Mouse (Mus musculus): ENCODE measurements around the gene Ccn1.

Ccn1 gene

DNA sequence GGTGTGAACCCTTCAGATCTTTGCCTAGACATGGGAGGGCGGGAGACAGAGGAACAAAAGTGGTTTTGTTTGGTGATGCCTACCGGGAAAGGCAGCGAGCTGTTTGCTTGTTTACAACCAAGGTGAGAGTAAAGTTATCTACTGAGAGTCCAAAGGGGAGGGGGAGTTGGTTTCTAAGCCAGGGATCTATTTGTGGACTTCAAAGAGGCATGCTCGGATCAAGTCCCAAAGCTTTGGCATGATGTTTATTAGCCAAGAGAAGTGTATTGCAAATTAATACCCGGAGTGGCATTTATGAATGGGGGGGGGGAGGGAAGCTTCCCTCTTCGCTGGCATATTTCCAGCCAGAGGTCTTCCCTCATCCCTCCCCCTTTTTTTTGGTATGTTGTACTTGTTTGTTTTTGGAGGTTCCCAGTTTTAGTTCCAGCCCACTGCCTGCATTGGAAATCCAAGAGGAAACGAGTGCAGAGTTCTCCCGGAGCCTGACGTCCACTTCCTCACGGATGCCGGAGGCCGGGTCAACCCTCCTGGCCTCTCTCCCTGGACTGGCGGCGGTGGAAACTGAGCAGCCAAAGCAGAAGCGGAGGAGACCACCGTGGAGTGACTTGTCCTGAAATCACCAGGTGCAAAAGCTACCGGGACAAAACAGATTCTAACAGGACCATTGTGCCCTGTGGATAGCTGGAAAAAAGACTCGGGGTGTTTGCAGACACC lies 674 bp upstream of the Ccn1 start:
- no peak for DNase-seq (ENCODE audit: low spot score)

DNA sequence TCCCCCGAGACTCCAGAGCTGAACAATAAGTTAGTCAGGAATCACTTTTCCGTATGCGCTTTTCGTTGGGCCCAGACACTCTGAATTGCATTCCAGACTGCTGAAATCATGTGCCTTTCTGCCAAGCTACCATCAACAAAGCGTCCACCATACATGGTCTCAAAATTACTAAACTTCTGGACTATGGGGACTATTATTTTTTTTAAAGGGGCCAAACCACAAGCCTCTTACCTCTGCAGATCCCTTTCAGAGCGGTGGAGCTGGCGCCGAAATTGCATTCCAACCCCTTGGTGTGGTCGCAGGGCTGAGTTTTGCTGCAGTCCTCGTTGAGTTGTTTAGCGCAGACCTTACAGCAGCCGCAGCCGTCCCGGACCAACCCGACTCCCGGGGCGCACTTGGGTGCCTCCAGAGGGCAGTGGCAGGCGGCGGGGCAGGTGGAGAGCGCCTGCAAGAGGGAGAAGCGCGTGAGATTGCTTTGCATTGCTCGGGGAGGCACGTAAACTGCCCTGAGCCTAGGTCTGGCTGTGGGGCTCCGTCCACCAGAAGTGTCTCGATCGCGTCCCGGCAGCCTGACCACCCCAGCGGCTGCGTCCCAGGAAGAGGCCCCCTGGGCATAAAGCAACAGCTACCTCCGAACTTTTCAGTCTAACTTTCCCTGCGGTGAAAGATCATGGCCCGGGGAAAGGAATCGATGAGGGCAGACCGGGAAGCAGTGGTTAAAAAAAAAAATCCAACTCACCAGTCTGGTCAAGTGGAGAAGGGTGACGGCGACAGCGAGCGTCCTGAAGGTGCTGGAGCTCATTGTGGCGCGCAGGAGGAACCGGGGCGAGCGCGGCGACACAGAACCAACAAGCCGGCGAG lies 560 bp downstream of the Ccn1 start:
- no peak for DNase-seq (ENCODE audit: low spot score)

DNA sequence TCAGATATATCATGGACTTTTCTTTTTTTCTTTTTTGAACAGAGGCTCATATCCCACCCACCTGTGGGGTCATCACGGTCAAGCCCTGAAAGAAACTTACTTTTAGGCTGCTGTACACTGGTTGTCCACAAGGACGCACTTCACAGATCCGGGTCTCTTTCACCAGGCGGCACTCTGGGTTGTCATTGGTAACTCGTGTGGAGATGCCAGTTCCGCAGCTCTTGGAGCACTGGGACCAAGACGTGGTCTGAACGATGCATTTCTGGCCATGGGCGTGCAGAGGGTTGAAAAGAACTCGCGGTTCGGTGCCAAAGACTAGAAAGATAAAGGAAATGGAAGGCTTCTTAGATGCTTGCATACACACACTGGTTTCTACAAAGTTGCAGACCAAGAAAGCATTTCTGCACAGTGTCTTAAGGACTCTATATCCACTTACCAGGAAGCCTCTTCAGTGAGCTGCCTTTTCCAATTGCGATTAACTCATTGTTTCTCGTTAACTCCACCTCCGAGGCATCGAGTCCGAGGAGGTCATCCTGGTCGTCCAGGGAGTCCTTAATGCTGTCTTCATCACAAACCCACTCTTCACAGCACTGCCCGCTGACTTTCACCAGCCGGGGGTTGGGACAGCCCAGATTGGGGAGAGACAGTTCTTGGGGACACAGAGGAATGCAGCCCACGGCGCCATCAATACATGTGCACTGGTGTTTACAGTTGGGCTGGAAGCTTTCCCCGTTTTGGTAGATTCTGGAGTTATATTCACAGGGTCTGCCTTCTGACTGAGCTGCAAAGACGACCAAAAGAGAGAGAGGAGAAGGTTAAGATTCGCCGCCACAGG lies 1.5 kb downstream of the Ccn1 start:
- DNase-seq (ENCODE audit: low spot score), result no peak

DNA sequence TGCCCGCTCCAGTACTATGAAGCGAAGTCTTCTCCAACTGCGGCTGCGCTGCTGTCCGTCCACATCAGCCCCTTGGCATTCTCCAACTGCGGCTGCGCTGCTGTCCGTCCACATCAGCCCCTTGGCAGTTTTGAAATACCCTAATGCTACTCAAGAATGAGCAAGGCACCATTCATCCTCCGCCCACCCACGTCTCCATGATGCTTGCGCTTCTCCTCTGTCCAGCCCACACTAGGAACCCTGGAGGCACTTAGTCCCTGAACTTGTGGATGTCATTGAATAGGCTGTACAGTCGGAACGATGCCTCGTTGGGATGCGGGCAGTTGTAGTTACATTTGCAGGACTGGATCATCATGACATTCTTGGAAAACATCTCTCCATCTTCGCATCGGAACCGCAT lies 2.4 kb downstream of the Ccn1 start:
- no peak for DNase-seq (ENCODE audit: low spot score)

DNA sequence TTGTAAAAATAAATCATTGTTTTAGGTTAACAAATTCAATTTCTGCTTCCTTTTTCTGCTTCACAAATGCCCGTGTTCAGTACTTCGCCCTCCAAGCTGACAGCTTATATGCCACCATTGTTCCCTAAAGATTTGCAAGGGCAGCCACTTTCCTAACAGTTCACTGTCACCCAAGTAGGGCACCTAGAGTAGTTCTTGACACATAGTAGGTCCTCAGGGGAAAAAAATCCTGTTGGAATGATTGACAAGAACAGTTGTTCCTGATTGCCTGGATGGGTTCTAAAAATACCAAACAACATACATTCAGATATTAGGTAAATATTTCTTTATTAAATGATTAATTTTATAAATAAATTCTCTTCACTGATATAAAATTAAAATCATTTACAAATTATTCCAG lies 3.1 kb downstream of the Ccn1 start:
- DNase-seq (ENCODE audit: low spot score), result no peak

DNA sequence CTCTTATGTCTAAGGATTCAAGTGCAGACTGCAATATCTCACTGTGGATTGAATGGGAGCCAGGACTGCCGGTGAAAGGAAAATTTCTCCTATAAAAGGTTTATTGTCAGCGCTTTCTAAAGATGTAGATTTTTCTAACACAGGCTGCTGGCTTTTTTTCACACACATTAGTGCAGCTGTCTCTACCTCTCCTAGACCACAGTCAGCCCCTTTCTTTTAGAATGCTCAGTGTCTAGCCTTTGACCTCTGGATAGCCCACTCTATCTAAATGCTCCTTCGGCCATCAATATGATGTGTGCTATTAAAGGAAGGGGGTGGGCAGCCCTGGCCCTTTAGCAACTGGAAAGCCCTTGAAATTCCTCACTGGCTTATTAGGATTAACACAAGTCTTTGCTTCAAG lies 3.8 kb downstream of the Ccn1 start:
- DNase-seq (ENCODE audit: low spot score), result no peak

DNA sequence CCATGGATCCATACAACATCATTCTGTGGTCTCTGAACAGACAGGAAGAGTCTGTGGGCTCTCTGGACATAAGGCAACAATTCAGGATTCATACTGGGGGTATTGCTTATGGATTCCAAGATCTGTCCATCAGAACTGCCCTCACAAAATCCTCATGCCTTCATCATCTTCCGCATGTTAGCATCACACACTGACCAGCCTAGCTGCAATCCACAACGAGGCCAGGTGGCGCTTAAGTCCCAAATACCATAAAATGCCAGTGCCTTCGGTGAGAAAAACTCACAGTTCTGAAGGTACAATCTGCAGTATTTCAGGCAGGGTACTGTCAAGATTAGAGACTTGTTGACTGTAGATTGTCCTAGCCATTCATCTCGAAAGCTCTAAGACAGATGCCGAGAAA lies 4.3 kb downstream of the Ccn1 start:
- DNase-seq (ENCODE audit: low spot score), result no peak

DNA sequence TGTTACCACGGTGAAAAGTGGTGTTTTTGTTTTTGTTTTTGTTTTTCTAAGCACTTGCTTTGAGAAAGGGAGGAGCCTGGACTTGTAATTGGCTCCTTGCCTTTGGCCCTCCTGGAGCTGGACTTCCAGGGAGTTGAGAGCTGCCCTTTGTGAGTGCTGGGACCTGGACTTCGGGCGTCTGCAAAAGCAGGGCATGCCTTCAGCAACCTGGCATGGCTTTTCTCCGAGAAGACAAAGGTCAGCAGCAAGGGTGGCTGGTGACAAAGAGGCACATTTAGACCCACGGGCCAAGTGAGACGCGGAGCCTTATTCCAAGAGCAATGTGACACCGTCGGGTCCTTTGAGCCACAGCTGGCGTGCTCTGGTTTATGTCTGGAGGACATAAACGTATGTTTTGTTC lies 6.9 kb downstream of the Ccn1 start:
- DNase-seq (ENCODE audit: low spot score), result no peak

DNA sequence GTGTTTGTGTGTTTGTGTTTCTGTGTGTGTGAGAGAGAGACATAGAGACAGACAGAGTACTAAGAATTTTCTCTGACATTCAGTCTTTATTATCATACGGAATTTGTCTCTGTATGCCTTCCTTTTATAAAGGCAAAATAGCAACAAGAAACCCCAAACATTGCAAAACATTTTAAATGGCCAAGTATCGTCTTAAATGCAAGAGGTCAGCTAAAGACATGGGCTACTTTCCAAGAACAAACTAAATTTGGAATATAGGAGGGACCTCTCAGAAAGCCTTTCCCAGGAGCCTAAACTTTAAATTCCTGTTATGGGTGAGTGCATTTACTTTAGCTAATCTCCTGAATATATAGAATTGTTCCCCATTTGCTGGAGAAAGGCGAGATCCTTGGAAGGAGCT lies 7.9 kb downstream of the Ccn1 start:
- no peak for DNase-seq (ENCODE audit: low spot score)

DNA sequence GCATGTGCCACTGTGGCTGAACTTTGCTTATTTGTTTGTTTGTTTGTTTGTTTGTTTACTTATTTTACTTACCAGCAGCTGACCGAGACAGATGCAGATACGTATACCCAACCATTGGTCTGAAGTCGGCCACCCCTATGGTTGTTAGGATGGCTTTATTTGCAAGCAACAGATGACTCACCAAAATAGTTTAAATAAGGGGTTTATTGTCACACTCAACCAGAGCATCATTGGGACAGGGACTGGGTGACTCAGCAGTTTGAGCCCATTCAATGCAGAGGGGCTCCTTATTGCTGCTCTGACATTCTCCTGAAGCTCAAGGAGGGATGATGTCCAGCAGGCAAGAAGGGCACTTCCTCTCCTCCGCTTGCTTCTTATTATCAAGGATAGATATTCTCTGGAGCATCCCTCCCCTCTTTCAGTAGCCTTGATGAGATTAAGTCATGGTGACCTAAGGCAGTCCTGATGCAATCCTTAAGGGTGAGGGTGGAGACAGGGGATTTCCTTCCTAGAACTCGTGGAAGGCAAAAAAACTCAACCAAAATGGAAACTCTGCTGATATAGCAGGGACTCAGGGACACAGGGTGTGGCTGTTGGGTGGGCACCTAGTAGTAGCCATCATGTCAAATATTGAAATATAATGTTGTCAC lies 8.6 kb downstream of the Ccn1 start:
- DNase-seq (ENCODE audit: low spot score), result no peak

DNA sequence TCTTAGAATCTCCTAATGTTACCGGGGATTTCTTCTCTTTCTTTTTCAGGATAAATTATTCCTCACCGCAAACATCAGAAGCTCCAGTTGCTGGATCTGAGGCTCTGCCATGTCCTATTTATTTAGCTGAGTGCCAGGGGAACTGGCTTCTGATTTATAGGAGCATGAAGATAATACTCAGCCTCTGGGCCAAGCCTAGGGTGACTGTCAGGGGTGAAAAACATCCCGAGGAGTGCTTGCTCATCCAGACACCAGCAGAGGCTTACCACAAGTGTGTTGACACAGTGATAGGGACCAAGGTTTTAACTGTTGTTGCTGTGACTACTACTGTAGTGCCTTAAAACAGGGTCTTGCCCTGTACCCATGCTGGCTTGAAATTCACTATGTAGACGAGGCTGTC lies 9.2 kb downstream of the Ccn1 start:
- DNase-seq (ENCODE audit: low spot score), result no peak

DNA sequence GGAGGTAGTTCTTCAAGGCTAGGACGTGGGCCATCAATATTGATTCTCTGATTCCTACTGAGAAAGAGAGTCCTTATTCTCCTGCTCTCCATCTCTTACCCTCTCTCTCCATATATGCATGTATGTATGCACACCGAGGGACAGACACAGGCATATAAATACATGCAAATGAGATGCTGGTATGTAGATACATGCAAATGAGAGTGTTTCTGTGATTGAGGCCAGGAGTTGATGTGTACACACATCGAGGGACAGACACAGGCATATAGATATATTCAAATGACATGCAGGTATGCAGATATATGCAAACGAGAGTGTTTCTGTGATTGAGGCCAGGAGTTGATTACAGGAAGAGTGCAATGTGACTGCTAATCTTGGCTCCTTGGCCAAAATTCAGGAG lies 9.6 kb downstream of the Ccn1 start:
- DNase-seq (ENCODE audit: low spot score), result no peak

DNA sequence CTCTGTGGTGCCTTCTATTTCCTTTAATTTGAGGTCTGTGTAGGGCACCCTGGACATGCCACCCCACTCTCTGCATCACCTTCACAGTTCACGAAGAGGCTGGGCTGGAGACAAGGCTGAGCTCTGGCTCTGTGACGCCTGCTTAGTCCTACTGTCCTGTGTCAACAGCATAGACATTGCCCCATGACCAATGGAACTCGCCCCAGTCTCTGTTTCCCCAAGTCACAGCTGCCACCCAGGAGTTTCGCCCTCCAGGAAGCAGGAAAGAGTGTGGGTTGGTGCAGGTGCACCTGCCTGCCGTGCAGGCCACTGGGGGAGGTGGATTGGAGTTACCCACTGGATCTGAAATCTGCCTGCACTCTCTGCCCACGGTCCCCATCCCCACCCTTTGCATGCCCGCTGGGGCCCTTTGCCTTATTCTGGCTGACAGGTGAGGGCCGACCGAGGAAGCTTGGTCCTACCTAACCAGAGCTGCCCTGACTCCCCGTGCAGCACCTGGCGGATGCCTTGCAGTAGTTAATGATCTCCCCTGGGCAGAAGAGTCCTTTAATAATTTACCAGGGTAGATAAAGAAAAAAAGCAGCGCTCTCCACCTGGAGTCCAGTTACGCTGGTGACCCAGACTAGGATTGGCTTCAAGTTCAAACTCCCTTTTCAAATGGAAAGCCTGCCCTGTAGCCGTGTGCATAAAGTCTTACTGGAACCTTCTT lies 15.6 kb downstream of the Ccn1 start:
- DNase-seq (ENCODE audit: low spot score), result no peak

DNA sequence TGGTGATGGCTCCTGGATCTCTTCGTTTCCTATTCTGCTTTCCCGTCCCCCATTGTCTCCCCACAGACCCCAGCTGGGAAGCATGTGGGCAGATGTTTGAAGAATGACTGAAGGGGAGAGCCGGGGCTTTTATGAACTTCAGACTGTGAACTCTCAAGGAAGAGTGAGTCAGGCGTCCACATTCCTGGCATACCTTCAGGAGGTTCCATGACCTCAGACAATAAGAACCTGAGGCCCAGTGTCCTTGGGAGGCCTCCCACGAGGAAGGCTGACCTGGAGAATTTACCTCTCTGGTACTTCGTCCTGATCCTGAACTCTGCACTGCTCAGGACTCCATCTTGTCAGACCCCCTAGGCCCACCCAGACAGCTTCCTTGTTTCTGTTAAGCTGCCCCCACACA lies 16.9 kb downstream of the Ccn1 start:
- no peak for DNase-seq (ENCODE audit: low spot score)

DNA sequence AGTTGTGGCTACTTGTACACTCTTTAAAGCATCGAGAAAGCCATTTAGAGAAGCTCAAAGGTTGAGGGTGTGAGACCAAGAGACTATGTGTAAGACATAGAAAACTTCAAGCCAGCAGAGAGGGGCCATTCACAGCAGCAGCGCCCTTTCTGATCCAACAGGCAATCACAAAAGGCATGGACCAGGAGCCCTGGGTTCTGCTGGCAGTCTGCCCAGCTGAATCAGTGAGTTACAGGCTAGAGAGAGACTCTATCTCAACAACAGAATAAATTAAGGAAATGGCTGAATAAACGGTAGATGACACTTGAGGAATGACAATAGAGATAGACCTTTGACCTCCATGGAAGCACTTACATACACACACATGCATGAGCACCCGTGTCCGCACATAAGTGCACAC lies 21.1 kb downstream of the Ccn1 start:
- no peak for DNase-seq (ENCODE audit: low spot score)

DNA sequence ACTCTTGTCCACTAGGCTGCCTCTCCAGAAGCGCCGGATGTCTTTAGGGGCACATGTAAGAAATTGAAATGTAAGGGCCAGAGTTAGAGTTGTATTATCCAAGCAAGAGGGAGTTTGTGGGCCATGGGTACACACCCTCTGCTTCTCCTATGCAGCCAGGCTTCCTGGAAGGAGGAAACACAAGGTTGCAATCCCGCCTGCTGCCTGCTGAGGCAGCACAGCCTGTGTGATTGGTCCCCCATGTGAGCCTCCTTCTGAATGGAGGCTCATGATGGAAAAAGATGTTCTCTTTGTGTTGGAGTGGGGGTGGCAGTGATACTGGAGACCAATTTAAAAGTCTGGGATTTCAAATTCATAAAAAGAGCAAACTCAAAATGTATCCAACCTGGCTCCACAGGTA lies 22.0 kb downstream of the Ccn1 start:
- no peak for DNase-seq (ENCODE audit: low spot score)

DNA sequence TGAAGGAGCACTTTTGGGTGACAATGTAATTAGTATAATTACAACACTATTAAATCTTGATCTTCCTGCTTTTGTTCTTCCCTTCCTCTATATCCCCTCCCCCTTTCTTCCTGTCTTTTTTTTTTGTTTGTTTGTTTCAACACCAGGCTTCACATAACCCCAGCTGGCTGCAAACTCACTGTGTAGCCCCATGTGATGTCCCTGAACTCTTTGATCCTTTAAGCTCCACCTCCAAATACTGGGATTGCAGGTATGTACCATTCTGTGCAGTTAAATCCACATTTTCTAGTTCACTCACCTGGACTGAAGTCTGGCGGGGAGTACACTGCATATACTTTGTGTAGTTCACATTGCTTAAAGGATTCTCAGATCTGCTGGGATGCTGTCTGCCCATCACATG lies 23.7 kb downstream of the Ccn1 start:
- no peak for DNase-seq (ENCODE audit: low spot score)

DNA sequence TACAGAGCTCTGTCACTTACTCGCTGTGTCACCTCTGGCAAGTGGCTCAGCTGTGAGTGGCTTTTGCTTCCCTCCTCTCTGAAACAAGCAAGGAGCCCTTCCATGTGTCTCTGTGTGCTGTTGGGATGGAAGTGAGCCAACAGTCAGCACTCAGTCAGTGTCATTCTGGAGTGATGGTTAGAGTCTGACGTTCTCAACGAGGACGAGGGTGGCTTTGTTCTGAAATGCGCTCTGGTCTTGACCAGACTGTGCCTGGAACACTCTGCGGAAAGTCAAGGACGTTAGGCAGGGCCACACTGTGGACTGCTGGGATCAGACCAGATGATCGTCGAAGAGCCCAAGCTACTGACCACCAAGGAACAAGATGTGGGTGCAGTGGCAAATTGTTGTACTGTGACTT lies 24.2 kb downstream of the Ccn1 start:
- DNase-seq (ENCODE audit: low spot score), result no peak

DNA sequence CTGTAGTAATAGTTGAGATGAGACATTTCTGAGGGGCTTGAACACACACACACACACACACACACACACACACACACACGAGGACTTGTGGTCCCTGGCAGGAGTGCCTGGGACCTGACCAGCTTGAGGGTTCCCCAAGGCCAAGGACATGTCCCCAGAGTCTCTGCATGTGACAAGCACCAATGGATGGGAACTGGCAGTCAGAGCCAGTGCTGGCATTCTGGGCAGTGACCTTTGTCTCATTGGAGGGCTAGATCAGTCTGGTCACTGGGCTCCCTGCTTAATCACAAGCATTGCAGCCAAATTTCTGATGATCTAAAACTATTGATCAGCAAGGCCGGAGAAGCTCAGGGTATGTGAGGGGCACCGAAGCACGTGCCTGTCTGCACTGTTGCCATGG lies 25.0 kb downstream of the Ccn1 start:
- DNase-seq (ENCODE audit: low spot score), result no peak

DNA sequence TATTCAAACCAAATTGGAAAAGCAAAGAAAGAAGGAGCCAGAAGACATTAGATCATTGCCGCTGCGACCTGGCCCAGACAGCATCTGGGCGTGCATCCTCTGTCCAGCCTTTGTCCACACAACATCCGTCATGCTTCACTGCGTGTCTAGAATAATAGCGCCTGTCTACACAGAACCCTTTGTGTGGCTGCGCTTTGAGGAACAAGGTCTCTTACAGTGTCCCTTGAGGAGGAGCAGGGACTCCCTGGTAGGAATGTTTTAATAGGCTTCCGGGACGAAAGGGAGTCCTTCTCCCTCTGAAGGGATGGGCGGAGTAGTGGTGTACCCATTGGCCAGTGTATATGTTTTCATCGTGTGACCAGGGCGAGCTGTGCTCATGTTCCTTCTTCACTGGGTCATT lies 26.7 kb downstream of the Ccn1 start:
- no peak for DNase-seq (ENCODE audit: low spot score)

DNA sequence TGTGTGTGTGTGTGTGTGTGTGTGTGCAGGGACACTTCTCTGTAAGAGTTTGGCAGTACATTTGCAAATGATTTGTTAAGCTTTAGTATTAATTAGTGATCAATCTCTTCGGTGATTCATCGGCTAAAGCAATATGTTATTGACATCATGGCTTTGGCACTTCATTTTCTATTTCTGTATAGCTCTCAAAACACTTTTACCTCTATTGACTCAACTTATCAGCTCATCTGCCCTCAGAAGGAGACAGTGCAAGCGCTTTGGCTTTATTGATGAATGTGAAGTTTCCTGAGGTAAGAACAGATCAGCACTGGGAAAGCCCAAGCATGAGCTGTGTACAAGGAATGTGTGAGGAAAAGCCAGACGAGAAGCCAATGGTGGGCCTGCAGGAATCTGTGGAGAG lies 28.6 kb downstream of the Ccn1 start:
- DNase-seq (ENCODE audit: low spot score), result no peak

Measured in c-Kit-positive CD71-positive TER-119-positive erythroid progenitor cells, embryonic 14.5 days (primary cell).